Mouse (Mus musculus) olfactory bulb, adult 2 months (tissue): Measurements from ENCODE around the gene Zfp324.

Source experiments
- CTCF ChIP-seq: fragments of 200-500 bp; IDR thresholded peaks from 2 replicates; pipeline ENCODE4 v1.5.1; 2012; ENCODE audit warnings: low read depth, mild to moderate bottlenecking, low read length, moderate library complexity; ENCODE audit not compliant: insufficient read depth
- POLR2A ChIP-seq: fragments of 200-500 bp; IDR thresholded peaks from 2 replicates; pipeline ENCODE4 v1.6.1; 2012; ENCODE audit warnings: mild to moderate bottlenecking, low read depth, low read length, moderate library complexity; ENCODE audit not compliant: insufficient read depth

GRCm38 (mm10) chr7:13003380-13003779 lies 37.7 kb downstream of the Zfp324 start:
- TF ChIP-seq CTCF (no peak), POLR2A (no peak)
